Mouse (Mus musculus) brain, adult 2 months (tissue): ENCODE data around the gene Dnah17.

Experiments
- DNase-seq: peaks from one replicate; pipeline ENCODE4 v3.0.0; 2011; ENCODE audit warnings: low read depth, low spot score

Gene Dnah17

GRCm38 (mm10) chr11:117995661-117996060, 134.8 kb downstream of the Dnah17 start:
- no peak for DNase-seq

- no peak for DNase-seq
These were observed 135.2 kb downstream of the Dnah17 start for GRCm38 (mm10) chr11:117995255-117995654.

- DNase-seq = peak; percentile 59
These were observed 136.0 kb downstream of the Dnah17 start for GRCm38 (mm10) chr11:117994250-117995057.

GRCm38 (mm10) chr11:117993190-117994175, 137.0 kb downstream of the Dnah17 start:
- DNase-seq = peak; percentile 27

GRCm38 (mm10) chr11:117991502-117992470, 138.6 kb downstream of the Dnah17 start:
- DNase-seq = peak; percentile 66

GRCm38 (mm10) chr11:117989926-117990325, 140.5 kb downstream of the Dnah17 start:
- peak; percentile 64 for DNase-seq

- no peak for DNase-seq
These were observed 141.2 kb downstream of the Dnah17 start for GRCm38 (mm10) chr11:117989241-117989640.

- DNase-seq = no peak
These were observed 142.5 kb downstream of the Dnah17 start for GRCm38 (mm10) chr11:117987968-117988367.

GRCm38 (mm10) chr11:117987032-117987451, 143.4 kb downstream of the Dnah17 start:
- peak; percentile 35 for DNase-seq

GRCm38 (mm10) chr11:117986126-117987031, 144.1 kb downstream of the Dnah17 start, which contains the start of gene Pgs1:
TSS of gene Pgs1 (plus strand) at chr11:117986292.
- peak; percentile 96 for DNase-seq

GRCm38 (mm10) chr11:117983770-117984169, 146.7 kb downstream of the Dnah17 start:
- DNase-seq = peak; percentile 68

- no peak for DNase-seq
These were observed 148.0 kb downstream of the Dnah17 start for GRCm38 (mm10) chr11:117982426-117982825.

- DNase-seq = no peak
These were observed 151.0 kb downstream of the Dnah17 start for GRCm38 (mm10) chr11:117979388-117979787.

- no peak for DNase-seq
These were observed 152.6 kb downstream of the Dnah17 start for GRCm38 (mm10) chr11:117977694-117978360.

GRCm38 (mm10) chr11:117976081-117976582, 154.3 kb downstream of the Dnah17 start:
- DNase-seq = peak; percentile 71

GRCm38 (mm10) chr11:117975211-117975967, 155.0 kb downstream of the Dnah17 start:
- no peak for DNase-seq

- no peak for DNase-seq
These were observed 155.9 kb downstream of the Dnah17 start for GRCm38 (mm10) chr11:117974327-117975125.
